In the genomic region with DNA sequence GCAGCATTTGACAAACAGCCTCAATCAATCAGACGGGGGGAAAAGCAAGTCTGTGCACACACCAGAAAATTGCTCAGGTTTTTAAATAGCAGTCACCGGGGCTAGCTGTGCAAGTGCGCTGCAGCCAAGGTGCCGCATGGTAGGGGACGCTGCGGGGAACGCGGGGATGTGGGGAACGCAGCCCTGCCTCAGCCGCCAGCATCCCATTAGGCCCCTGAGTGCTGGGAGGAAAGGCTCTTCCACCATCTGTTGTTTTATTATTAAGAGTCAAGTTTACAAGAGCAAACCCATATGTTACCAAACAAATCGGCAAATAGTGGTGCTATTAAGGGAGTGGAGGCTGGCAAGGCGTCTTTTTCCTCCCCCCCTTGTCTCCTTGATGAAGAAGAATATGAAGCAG, we compare ENCODE assay signal across 24 mouse cellular contexts. TPM values are rescaled to one million over a fixed set of nuclear protein-coding genes. Genes with fewer than 3 reads are reported as not detected.
DNase-seq lines count a peak whose midpoint lies in the region; ATAC-seq and TF ChIP-seq lines count a peak whose summit lies in the region.
"Had no signal": no experiment of that assay in that cellular context is flagged by ENCODE, and none has a peak within 500 bp of the region (broad histone marks: within the 10 kb centered on the region; RNA-seq: fewer than 3 reads in every experiment).

No protein-coding gene starts in this region.

- WGBS in forebrain, embryonic 16.5 days = 24% methylated on average over 12 of the region's 12 CpGs
- 34% methylated on average over 12 of the region's 12 CpGs for WGBS in forebrain, embryonic 12.5 days

- peaks cover 17% of the 10 kb centered on the region for H3K4me1 ChIP-seq in forebrain, embryonic 16.5 days (replicated peaks; ENCODE audit: control insufficient read depth, insufficient read depth, low read length)
- peaks cover 34% of the 10 kb centered on the region for H3K4me1 ChIP-seq in forebrain, embryonic 12.5 days
- H3K4me1 ChIP-seq: lung, embryonic 15.5 days; megakaryocyte, embryonic 14.5 days had no signal

- no peak overlapping the region for H3K27ac ChIP-seq in forebrain, embryonic 16.5 days (ENCODE audit: low read length)
- no peak overlapping the region for H3K27ac ChIP-seq in forebrain, embryonic 12.5 days
- H3K27ac ChIP-seq in gastrocnemius, adult 2 months = no peak overlapping the region
- H3K27ac ChIP-seq: hindbrain, embryonic 14.5 days; kidney, postnatal 0 days; left cerebral cortex, adult 2 months; liver, embryonic 14.5 days; lung, embryonic 15.5 days; midbrain, embryonic 15.5 days; neural tube, embryonic 12.5 days had no signal

- no peak overlapping the region for H3K4me3 ChIP-seq in forebrain, embryonic 16.5 days (replicated peaks; ENCODE audit: low read length)
- no peak overlapping the region for H3K4me3 ChIP-seq in forebrain, embryonic 12.5 days (replicated peaks)
- H3K4me3 ChIP-seq in gastrocnemius, adult 2 months = no peak overlapping the region
- H3K4me3 ChIP-seq: left cerebral cortex, adult 2 months; lung, embryonic 15.5 days; megakaryocyte, embryonic 14.5 days; midbrain, embryonic 15.5 days; neural tube, embryonic 12.5 days had no signal

- no peaks in the 10 kb centered on the region for H3K9me3 ChIP-seq in forebrain, embryonic 16.5 days (ENCODE audit: control insufficient read depth, low read length)
- H3K9me3 ChIP-seq in forebrain, embryonic 12.5 days = no peaks in the 10 kb centered on the region
- H3K9me3 ChIP-seq: G1E; lung, embryonic 15.5 days; midbrain, embryonic 15.5 days; neural tube, embryonic 12.5 days had no signal

- DNase-seq in brain, adult 2 months (ENCODE audit: low read depth, low spot score) = peak; percentile 54
- DNase-seq in cerebellum, adult 11 months = peak; percentile 53
- peak; percentile 69 for DNase-seq in cerebellum, adult 9-11 months
- DNase-seq in kidney, postnatal 36 days = no peak
- no peak for DNase-seq in gastrocnemius, adult 2 months
- DNase-seq: adrenal gland, adult 8-10 months; B cell, adult 2 months; kidney, adult 2 months; left cerebral cortex, postnatal 4 days; lung, postnatal 36 days; thymus, adult 18-20 months had no signal

- H3K4me2 ChIP-seq in forebrain, embryonic 16.5 days (ENCODE audit: low read length) = no peak overlapping the region
- H3K4me2 ChIP-seq in forebrain, embryonic 12.5 days = no peak overlapping the region
- H3K4me2 ChIP-seq: hindbrain, embryonic 14.5 days; lung, embryonic 15.5 days; midbrain, embryonic 15.5 days; neural tube, embryonic 12.5 days had no signal

- no peak overlapping the region for H3K9ac ChIP-seq in forebrain, embryonic 16.5 days (replicated peaks; ENCODE audit: low read depth, low read length)
- H3K9ac ChIP-seq in forebrain, embryonic 12.5 days = no peak overlapping the region
- H3K9ac ChIP-seq: hindbrain, embryonic 14.5 days; liver, embryonic 14.5 days; lung, embryonic 15.5 days; midbrain, embryonic 15.5 days; neural tube, embryonic 12.5 days had no signal

- no peaks in the 10 kb centered on the region for H3K36me3 ChIP-seq in forebrain, embryonic 16.5 days (ENCODE audit: control insufficient read depth, insufficient read depth)
- H3K36me3 ChIP-seq in forebrain, embryonic 12.5 days (replicated peaks) = no peaks in the 10 kb centered on the region
- H3K36me3 ChIP-seq: G1E; lung, embryonic 15.5 days; midbrain, embryonic 15.5 days; neural tube, embryonic 12.5 days had no signal

- intact Hi-C loops in gastrocnemius, adult 2 months (cut with DNase I) = no loop called here

- ATAC-seq in forebrain, embryonic 16.5 days = peak; percentile 60
- ATAC-seq in forebrain, embryonic 12.5 days (ENCODE audit: low FRiP score) = no peak
- ATAC-seq: midbrain, embryonic 15.5 days; Patski had no signal

- no peak for TF ChIP-seq CTCF in gastrocnemius, adult 2 months (IDR thresholded peaks at IDR 0.05)

- H3K27me3 ChIP-seq in forebrain, embryonic 16.5 days (replicated peaks; ENCODE audit: control insufficient read depth, insufficient read depth, low read length) = peaks cover 66% of the 10 kb centered on the region
- H3K27me3 ChIP-seq in forebrain, embryonic 12.5 days = peaks cover 99% of the 10 kb centered on the region
- H3K27me3 ChIP-seq: CH12.LX; lung, embryonic 15.5 days; Patski had no signal

RNA-seq across cellular contexts. Expression of a gene that starts 19.2 kb away (rescaled TPM):
- 6.0 and 8.0 TPM in 2 replicates for polyA plus RNA-seq in forebrain, embryonic 16.5 days (2015; fragmentation: Nextera tagmentation; extraction: Ambion mirVana)
- 4.0 and 4.9 TPM in 2 replicates for polyA plus RNA-seq in forebrain, embryonic 12.5 days (2016; fragmentation: Nextera tagmentation; extraction: Ambion mirVana)
- 1 to 10 TPM; 2.6 to 3.9 TPM for total RNA-seq in gastrocnemius, adult 2 months (2021)
- total RNA-seq: G1E had no signal
- polyA plus RNA-seq: G1E had no signal

Comparison
In these comparisons a context has a peak if more than half of its experiments do, and no peak if none do; other contexts are left out.
1. DNase-seq: peak in brain, adult 2 months (single experiment), cerebellum, adult 11 months (single experiment) and cerebellum, adult 9-11 months (single experiment); none in kidney, postnatal 36 days (0 of 2) and gastrocnemius, adult 2 months (single experiment).